Mouse (Mus musculus) bone marrow, adult 2 months (tissue): Measurements from ENCODE around the gene Ss18l2. TPM values are rescaled to one million over a fixed set of nuclear protein-coding genes. Genes with fewer than 3 reads are reported as not detected.
A peak's percentile ranks its signal among the peaks of the same experiment; 100 is the strongest.

Experiments used
- H3K27ac ChIP-seq: fragments of 200-500 bp; 2 replicates; pipeline ENCODE4 v1.5.1; 2012; ENCODE audit warnings: low read depth, mild to moderate bottlenecking, control low read depth, inconsistent platforms, low read length; ENCODE audit not compliant: control insufficient read depth, poor library complexity, insufficient read depth
- H3K4me1 ChIP-seq: fragments of 200-500 bp; 2 replicates; pipeline ENCODE4 v1.6.1; 2011; ENCODE audit warnings: low read length; ENCODE audit not compliant: control insufficient read depth, insufficient read depth
- H3K4me3 ChIP-seq: fragments of 200-500 bp; replicated peaks from 2 replicates; pipeline ENCODE3; 2011; ENCODE audit warnings: mild to moderate bottlenecking, low read depth, low read length, control low read depth; ENCODE audit not compliant: control insufficient read depth
- CTCF ChIP-seq: fragments of 200-500 bp; IDR thresholded peaks from 2 replicates; pipeline ENCODE4 v1.5.1; 2011; ENCODE audit warnings: low read length, control low read depth; ENCODE audit not compliant: control insufficient read depth, insufficient read depth
- POLR2A ChIP-seq: fragments of 200-500 bp; IDR thresholded peaks from 2 replicates; pipeline ENCODE4 v1.6.1; 2011; ENCODE audit warnings: low read depth, mild to moderate bottlenecking, control low read depth, low read length, borderline replicate concordance; ENCODE audit not compliant: control insufficient read depth
- WGBS: fragments of 180-500 bp; shearing (Covaris S2); methylation state at CpG from one replicate; pipeline ENCODE4 v1.1.7; 2018; 5-methylcytosine and 5-hydroxymethylcytosine counted together
- polyA plus RNA-seq: library from polyadenylated mRNA; stranded (reverse); fragments of >200 nt; gene quantifications from 2 replicates; pipeline ENCODE4 v1.2.4, GENCODE M21; 2011; ENCODE audit warnings: low replicate concordance; ENCODE audit not compliant: missing spikeins, insufficient read depth, insufficient read length

The Ss18l2 gene
- polyA plus RNA-seq, 1 experiment = 72.1 TPM

DNA sequence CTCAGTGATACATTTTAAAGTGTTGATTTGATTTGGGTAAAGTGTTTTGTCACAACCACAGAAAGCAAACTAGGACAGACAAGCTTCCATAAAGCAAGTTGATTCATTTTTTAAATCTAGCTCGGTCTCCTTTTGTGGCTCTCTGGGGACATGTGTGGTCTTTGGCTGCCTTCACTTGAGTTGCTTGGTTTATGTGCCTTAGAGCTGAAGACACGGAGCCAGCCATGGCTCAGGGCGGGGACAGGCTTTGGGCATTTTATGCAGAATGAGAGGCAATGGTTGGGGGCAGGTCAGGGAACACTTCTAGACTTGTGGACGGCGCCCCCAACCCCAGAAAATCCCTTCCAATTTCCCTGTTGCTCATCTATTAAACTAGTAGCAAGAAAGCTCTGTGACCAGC is 36.4 kb upstream of the Ss18l2 start:
- Histone ChIP-seq H3K4me3 (no peak overlapping the region), H3K4me1 (peaks cover 19% of the 10 kb centered on the region), H3K27ac (no peak overlapping the region)
- 75% methylated on average over 5 of the region's 5 CpGs for WGBS
- TF ChIP-seq POLR2A = no peak

DNA sequence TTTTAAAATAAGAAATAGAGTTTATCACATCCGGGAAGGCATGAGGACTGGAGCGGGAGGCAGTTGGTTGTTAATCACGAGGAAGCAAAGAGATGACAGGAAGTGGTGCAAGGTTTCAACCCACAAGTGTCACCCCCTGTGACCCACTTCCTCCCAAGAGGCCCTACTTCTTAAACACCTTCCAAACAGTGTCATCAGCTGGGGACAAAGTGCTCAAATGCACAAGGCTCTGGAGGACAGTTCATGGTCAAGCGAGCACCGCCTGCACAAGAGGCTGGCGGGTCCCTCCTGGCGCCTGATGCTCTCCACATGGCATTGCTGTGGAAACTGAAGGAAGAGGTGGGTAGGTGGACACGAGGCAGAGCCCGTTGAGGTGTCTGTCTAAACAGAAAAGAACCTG is 35.1 kb upstream of the Ss18l2 start:
- TF ChIP-seq CTCF = no peak
- peak; percentile 54; the same call in 1 of the 2 replicates for TF ChIP-seq POLR2A
- peak overlapping the region; percentile 42 for H3K4me3 ChIP-seq
- WGBS = 19% methylated on average over 9 of the region's 9 CpGs
- peaks cover 17% of the 10 kb centered on the region for H3K4me1 ChIP-seq
- peak overlapping the region; percentile 70 for H3K27ac ChIP-seq

DNA sequence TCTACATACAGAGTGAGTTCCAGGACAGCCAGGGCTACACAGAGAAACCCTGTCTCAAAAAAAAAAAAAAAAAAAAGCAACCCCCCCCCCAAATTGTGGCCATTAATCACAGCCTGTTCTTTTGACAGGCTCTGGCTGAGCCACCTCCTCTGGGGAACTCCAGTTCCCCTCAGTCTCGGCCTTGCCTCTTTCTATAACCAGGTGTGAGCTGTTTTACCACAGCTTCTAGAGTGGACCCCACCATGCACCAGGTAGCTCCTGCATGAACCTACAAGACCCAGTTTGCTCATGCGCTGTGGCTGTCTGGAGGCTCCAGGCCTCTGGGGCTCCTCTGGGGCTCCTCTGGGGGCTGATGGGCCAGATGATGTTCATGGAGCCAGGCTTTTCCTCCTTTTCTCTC is 34.6 kb upstream of the Ss18l2 start:
- no peak for TF ChIP-seq POLR2A
- no peak for TF ChIP-seq CTCF
- Histone ChIP-seq H3K27ac (peak overlapping the region; percentile 70), H3K4me3 (peak overlapping the region; percentile 48), H3K4me1 (peaks cover 17% of the 10 kb centered on the region)
- WGBS = 47% methylated on average over 2 of the region's 2 CpGs

DNA sequence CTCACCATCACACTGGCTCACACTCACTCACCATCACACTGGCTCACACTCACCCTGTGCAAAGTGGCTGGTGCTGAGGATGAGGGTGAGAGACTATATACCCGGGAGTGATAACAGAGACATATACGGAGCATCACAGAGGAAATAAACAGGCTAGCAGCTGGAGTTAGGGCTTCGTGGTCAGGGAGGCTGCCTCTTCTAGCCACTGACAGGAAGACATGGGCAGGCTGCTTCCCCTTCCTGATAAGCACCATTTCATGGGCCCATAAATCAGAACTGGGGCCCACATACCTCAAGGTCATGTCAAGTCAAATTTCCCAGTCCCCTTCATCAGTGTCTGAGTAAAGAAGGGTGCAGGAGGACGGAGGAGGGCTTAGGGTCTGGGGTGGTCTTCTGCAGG is 33.1 kb upstream of the Ss18l2 start:
- TF ChIP-seq CTCF (no peak), POLR2A (no peak)
- Histone ChIP-seq H3K4me3 (peak overlapping the region; percentile 22), H3K4me1 (peaks cover 15% of the 10 kb centered on the region), H3K27ac (peak overlapping the region; percentile 20)
- 3% methylated on average over 4 of the region's 4 CpGs for WGBS

GRCm38 (mm10) chr9:121677476-121677875 is 32.7 kb upstream of the Ss18l2 start:
- H3K27ac ChIP-seq = peak overlapping the region; percentile 20; the same call in 1 of the 2 replicates
- H3K4me1 ChIP-seq = peaks cover 15% of the 10 kb centered on the region
- 22% methylated on average over 8 of the region's 8 CpGs for WGBS
- no peak overlapping the region for H3K4me3 ChIP-seq
- no peak for TF ChIP-seq CTCF

- no peak overlapping the region for H3K4me3 ChIP-seq
- no peak overlapping the region for H3K27ac ChIP-seq
- WGBS = 32% methylated on average over 6 of the region's 6 CpGs
- H3K4me1 ChIP-seq = peaks cover 10% of the 10 kb centered on the region
- TF ChIP-seq CTCF (peak; percentile 80), POLR2A (no peak)
Observed at GRCm38 (mm10) chr9:121679549-121679948, 30.6 kb upstream of the Ss18l2 start.

DNA sequence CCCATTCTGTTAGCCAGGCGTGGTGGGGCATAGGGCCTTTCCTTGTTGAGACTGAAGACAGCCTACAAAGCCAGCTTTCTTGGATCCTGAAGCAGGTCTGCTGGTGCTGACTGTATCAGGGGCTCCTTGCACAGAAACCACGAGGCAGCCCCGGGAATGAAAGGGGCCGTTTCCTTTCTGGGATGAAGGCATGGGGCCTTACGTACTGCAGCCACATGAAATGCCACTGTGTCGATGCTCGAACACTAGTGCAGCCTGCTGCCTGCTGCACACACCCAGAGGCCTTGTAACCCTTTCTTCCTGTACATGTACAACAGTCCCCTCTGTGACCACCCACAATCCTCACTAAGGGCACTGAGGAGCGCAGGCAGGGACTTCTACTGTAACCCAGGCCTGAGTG is 28.9 kb upstream of the Ss18l2 start:
- H3K4me1 ChIP-seq = peaks cover 12% of the 10 kb centered on the region
- H3K27ac ChIP-seq = no peak overlapping the region
- WGBS = 57% methylated on average over 8 of the region's 8 CpGs
- TF ChIP-seq POLR2A (no peak), CTCF (no peak)
- no peak overlapping the region for H3K4me3 ChIP-seq

GRCm38 (mm10) chr9:121682037-121682680 is 28.0 kb upstream of the Ss18l2 start:
- Histone ChIP-seq H3K4me3 (no peak overlapping the region), H3K4me1 (peaks cover 8% of the 10 kb centered on the region), H3K27ac (no peak overlapping the region)
- WGBS = 40% methylated on average over 18 of the region's 18 CpGs
- TF ChIP-seq CTCF = no peak

GRCm38 (mm10) chr9:121684702-121685101 is 25.4 kb upstream of the Ss18l2 start:
- Histone ChIP-seq H3K27ac (no peak overlapping the region), H3K4me1 (peaks cover 4% of the 10 kb centered on the region), H3K4me3 (no peak overlapping the region)
- TF ChIP-seq CTCF (no peak), POLR2A (no peak)
- WGBS = 82% methylated on average over 7 of the region's 7 CpGs
